Mouse (Mus musculus) CH12F3 (cell line): ENCODE results near the gene Myo5a.

Source experiments
- in situ Hi-C: fragments of 300-500 bp; cut with MboI; formaldehyde crosslinking; loops from 2 replicates; pipeline ENCODE4 v1.14.3; 2020; ENCODE audit warnings: low sequenced_read_pairs

Gene Myo5a

DNA sequence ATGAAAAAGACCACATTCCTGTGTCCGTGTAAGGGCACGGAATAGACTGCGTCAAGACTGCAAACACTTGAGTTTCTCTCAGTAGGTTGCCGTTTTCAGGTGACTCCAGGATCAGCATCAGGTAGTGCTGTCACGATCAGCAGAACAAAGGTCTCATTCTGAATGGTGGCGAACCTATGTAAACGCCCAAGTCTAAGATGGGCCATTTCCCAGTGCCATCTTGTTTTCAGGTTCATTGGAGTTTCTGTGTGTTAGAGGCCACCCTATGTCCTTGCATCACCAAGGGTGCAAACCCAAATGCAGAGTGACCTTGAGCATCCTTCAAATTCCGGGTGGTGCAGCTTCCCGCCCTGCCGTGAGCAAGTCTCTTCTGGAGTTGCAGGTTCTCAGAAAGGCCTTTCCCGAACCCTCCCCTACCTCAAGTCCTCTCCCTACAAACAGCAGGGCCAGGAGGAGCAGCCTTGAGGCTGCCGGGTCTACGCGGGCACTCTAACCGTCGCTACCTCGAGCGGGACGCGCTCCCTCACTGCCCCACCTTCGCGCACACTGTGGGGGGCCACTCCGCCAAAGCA is at the start of gene Myo5a:
TSS of gene Myo5a (plus strand) at position 559 of the 572 bp plus-strand sequence.
- in situ Hi-C loops: no loop called here

DNA sequence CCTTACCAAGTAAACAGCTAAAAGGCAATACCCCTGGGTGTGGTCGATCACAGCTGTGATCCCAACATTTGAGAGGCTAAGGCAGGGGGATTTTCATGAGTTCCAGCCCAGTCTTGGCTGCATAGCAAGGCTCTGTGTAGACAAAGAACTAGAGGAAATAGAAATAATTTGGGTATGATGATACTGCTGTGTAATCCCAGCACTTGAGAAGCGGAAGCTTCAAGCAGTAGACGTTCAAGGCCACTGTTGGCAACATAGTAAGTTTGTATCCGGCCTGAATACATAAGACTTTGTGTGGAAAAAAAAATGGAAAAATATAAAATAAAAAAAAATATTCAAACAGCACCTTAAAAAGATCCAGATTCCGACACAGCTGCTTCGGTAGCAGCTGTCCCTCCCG is 48.3 kb upstream of the Myo5a start:
- in situ Hi-C loops: loop anchor here (10.0 kb wide), 1 partner anchor 118 kb away; no protein-coding TSS in a partner anchor

DNA sequence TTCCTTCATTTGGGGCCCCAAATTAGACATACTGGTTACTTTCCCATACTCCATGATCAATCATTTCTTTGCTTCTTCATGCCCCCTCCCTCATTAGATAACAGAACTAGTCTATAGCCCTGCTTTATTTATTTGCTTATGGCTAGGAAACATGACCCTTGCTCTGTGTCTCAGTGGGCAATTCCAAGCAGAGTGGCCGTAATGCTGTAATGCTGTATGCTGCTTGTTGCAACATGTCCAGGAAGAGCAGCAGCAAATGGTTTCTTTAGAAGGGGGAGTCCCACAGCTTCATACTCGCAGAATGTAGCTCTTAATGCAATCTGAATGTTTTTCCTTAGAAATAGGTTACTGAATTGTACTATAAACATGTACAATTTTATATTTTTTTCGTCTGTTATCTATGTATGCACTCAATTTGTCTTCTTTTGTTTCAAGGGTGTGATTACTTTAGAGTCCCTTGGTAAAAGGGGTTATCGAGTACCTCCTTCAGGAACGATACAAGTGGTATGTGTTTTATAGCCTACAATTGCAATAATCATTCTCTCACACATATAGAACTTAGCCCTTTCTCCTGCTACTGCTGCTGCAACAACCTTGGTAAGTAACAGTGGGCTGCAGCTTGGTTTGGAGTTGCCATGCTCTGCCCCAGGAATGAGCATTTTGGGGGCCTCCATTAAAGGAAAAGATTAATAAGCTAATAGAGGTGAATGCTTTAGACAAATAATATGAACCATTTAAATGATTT is 47.5 kb upstream of the Myo5a start:
- in situ Hi-C loops: loop anchor here (10.0 kb wide), 1 partner anchor 119 kb away; no protein-coding TSS in a partner anchor

DNA sequence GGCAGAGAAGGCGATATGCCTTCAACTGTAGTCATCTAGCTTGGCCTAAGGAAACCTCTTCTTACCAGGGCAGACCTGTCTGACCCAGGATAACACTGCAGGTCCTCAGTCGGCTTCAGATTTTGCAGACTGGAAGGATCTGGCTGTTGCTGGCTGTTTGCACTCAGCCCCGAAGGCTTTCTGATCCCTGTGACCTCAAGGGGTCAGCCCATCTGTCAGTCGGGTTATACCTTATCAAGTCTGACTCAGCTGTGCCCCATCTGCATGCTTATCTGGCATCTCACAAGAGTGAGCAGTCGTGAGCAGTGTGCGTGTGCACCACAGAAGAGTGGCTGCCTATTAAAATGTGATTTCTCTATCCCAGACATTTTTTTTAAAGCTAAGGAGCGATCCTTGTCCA is 46.7 kb upstream of the Myo5a start:
- in situ Hi-C loops: loop anchor here (10.0 kb wide), 1 partner anchor 119 kb away; no protein-coding TSS in a partner anchor

DNA sequence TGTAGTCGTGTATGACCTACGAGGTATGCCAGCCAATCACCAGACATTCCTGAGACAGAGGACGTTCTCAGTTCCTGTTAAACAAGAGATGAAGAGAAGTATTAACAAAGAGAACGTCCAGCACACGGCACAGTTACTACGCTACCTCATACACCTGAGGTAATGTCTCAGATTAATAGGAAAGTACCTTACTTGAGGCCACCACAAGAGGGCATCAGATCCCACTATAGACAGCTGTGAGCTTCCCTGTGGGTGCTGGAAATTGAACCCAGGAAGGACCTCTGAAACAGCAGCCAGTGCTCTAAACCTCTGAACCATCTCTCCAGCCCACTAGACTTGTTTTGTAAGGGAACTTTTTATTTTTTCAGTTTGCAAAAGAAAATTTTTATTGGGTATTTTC is 45.1 kb upstream of the Myo5a start:
- in situ Hi-C loops: loop anchor here (10.0 to 25.0 kb wide), 2 partner anchors 121 to 412 kb away; partner anchors contain the start of gene Leo1

DNA sequence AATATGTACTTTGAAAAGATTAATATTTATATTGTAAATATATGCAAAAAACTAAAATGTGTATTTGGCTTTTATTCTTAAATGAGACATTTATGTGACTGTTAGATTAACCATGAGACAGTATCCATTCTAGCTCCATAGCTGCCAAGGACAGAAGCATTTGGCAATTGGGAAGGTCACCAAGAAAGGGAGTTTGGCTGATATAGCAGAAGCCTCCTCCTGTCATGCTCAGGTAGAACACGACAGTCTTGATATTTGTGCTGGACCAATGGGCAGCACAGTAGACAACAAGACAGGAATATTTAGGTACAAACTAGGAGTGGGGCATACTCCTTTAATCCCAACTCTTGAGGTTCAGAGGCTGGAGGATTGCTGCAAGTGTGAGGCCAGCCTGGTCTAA is 38.4 kb upstream of the Myo5a start:
- in situ Hi-C loops: loop anchor here (25.0 kb wide), 1 partner anchor 405 kb away; the partner anchor contains the start of gene Leo1

DNA sequence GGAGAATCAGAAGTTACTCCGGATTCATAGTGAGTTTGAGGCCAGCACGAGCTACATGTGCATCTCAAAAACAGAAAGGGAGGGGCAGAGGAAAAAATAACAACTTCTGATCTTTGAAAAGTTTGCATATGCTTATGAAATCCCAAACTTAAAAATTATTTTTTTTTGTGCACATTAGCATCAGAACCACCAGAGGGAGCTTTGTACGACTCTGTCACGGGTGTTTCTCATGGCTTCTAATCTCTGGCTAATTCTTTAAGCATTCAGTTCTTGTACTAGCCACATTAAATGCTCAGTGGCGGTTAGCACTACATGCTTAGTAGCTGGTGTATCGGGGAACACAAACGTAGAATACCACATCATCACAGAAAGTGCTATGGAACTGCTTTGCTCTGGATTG is 37.7 kb upstream of the Myo5a start:
- in situ Hi-C loops: loop anchor here (25.0 kb wide), 1 partner anchor 404 kb away; the partner anchor contains the start of gene Leo1

DNA sequence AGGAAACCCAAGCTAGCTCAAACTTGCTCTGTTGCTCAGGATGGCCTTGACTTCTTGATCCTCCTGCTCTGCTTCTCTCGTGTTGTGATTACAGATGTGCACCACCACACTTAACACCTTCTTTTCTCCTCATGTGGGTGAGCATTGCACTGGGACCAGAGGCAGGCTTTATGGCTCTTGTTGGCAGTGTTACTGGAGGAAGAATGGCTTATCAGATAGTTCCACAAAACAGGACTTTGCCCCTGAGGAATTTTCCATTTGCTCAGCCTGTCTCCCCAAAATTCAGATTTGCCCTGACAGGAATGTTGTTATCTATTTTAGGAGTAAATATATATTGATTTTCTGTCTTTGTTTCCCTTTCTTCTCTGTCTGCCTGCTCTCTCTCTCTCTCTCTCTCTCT is 36.1 kb upstream of the Myo5a start:
- in situ Hi-C loops: loop anchor here (25.0 kb wide), 1 partner anchor 403 kb away; the partner anchor contains the start of gene Leo1

DNA sequence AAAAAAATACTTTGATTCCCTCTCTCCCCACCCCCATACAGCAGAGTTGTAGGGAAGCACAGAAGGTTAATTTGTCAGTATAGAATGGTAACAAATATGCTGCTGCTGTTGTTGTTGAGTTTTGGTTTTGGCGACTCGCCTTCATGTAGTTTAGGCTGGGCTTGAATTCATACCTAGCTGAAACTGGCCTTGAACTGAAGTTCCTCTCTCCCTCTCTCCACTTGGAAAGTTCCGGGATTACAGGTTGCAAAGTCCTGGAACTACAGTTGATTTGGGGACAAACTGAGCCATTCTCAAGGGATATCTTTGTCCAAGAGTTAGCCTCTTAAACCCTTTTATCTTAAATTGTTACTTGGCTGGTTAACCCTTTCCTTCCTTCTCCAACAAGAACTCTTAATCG is 34.9 kb upstream of the Myo5a start:
- in situ Hi-C loops: loop anchor here (25.0 kb wide), 1 partner anchor 401 kb away; the partner anchor contains the start of gene Leo1

DNA sequence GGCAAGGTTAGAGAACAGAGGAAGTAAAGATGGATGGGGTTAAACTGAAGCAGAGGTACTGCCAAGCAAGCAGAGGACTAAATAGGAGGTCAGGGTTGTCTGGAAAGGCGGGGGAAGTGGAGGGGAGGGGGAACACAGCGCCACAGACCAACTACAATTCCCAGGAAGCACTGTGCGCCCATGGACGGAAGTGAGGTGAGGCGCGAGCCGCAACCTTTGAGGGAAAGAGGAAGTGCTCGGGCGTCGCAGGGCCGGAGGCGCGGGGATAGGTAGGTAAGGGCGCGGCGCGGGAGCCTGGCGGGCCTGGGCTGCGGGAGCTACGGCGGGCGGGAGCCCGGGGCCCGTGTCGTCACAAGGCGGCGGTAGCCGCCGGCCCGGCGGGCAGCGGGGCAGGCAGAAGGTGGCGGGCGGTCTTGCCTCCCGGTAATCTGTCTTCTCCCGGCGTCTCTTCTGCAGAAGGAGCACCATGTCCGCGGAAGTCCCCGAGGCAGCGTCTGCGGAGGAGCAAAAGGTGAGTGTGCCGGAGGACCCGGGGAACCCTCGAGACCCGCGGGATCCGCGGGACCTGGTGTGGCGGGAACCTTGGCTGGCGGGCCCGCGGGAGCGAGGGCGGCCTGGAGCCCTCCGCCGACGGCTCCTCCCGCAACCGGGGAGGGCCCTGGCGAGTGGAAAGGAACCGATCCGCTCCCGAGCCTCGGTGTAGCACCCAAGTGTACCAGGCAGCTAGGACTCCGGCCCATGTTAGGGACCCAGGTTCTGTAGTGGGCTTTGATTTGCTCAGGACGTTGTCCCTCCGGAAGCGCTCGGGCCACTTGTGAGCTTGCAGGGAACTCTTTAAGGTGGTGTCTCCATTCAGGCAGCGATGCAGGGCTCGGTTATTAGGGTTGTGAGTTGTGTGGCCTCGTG is 33.1 kb upstream of the Myo5a start, which contains the start of gene Arpp19:
TSS of gene Arpp19 (plus strand) at position 164 of the 906 bp plus-strand sequence.
- in situ Hi-C loops: loop anchor here (25.0 kb wide), 1 partner anchor 400 kb away; the partner anchor contains the start of gene Leo1

DNA sequence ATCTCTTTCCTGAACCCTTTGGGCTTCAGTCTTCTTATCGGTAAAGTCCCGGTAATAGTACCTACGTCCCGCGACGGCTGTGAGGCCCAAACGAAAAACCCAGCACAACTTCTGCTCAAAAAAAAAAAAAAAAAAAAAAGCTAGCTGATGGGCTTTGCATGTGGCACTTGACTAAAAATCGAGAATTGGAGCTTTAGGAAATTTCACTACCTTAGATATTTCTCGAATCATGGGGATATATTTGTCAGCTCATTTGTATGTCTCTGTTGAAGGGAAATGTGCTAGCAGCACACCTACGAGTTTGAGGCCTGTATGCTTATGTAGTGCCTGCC is 32.5 kb upstream of the Myo5a start:
- in situ Hi-C loops: loop anchor here (25.0 kb wide), 1 partner anchor 399 kb away; the partner anchor contains the start of gene Leo1

DNA sequence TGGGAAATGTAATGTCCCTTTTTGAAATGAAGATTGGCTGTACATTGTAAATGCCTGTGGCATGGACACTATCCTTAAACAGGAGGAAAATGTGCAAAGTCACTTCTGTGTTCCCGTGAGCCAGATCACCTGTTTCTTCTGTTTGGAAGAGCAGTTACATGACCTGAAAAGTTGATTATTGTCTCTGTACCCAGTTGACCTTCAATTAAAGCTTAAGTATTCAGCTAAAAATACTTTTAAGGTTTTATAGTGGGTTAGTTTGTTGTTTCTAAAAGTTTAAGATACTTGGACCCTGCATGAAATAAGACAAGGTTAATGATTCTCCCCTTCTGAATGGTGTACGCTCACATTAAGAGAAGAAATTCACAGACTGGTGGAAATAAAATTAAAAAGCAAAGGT is 30.2 kb upstream of the Myo5a start:
- in situ Hi-C loops: loop anchor here (10.0 to 25.0 kb wide), 2 partner anchors 234 to 397 kb away; partner anchors contain the start of gene Leo1

DNA sequence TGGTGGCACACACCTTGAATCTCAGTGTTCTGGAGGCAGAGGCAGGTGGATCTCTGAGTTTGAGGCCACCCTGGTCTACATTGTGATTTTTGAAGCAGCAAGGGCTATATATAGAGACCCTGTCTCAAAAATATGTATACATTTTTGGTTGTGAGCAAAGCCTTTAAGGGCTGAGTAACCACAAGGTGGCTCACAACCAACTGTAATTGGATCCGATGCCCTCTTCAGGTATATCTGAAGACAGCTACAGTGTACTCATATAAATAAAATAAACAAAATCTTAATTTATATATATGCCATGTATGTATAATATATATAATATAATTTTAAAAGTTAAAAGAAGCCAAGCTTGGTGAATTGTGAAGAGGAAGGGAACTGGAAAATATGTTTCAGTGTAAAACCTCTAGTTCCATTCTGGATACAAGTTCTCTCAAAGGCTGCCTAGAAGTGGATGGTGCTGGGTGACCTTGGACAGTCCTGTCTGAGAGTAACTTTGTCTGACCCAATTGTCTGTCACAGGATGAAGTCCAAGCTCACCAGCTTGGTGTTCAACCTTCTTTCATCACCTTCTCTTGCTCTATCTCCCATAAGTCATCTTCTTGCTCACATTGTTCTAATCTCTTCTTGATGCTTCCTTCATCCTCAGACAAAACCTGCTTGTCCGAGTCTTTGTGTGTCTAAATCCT is 28.8 kb upstream of the Myo5a start:
- in situ Hi-C loops: loop anchor here (10.0 to 25.0 kb wide), 2 partner anchors 233 to 395 kb away; partner anchors contain the start of gene Leo1

DNA sequence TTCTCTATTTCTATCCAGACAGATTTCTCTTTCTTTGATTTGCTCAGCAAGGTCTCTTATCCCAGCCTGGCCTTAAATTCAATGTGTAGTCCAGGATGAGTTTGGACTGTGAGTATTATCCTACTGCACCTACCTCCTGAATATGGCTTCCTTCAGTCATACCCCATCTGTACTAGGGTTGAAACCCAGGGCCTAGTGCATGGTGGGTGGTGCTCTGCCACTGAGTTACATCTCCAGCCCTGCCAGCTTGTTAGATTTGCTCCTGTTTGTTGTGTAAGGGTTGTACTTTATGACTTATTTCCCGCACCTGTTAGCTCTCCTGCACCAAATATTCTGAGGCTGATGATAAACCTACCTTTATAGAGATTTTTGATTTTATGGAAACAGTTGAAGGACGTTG is 27.6 kb upstream of the Myo5a start:
- in situ Hi-C loops: loop anchor here (10.0 to 25.0 kb wide), 2 partner anchors 232 to 394 kb away; partner anchors contain the start of gene Leo1

DNA sequence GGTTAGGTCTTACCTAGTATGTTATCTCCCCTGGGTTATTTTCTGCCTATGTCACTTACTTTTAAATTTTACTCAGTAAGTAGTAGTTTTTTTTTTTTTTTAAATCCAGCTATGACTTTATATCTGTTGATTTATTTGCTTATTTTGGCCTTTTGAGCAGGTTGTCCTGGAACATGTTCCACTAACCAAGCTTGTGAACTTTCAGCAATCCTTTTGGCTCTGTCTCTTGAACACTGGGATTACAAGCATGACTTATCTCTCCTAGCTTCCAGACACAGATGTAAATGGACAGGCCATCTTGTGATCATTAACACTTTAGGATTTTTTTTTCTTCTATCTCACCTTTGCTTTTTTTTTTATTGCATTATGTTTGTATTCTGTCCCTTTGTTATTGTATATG is 23.7 kb upstream of the Myo5a start:
- in situ Hi-C loops: loop anchor here (10.0 to 25.0 kb wide), 2 partner anchors 228 to 390 kb away; partner anchors contain the start of gene Leo1

DNA sequence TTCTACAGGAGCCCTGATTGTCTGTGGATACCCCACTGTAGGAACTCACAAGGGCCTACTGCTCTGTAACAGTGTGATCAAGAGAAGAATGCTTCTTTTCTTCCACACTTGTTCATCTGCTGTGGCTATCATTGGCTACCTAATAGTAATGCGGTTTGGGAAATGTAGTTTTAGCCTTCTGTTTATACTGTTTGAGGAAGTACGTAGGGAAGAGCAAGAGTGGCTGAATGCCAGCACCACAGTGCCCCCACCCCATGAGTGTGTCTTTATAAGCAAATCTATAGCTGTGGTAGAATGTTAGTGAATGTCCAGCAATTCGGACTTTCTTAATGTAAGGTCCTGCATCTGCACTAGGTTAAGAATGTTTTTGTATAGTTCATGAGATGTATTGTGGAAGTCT is 21.7 kb upstream of the Myo5a start:
- in situ Hi-C loops: loop anchor here (10.0 to 25.0 kb wide), 2 partner anchors 226 to 388 kb away; partner anchors contain the start of gene Leo1

DNA sequence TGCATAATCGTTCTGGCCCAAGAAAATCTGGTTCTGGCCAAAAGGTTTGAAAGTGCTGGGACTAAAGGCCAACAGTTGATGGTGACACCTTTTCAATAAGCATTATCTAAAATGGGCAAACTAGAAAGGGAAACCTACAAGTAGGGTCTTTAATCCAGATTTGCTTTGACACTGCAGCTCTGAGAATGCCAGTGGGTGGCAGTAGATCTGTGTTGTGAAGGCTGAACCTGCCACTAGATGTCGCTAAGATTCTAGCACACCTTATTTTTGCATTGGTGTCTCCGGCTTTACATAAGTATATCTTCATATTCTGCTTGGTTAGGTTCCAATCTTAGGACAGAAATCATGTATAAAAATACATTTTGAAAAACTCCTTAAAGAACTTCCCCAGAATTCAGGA is 20.8 kb upstream of the Myo5a start:
- in situ Hi-C loops: no loop called here

DNA sequence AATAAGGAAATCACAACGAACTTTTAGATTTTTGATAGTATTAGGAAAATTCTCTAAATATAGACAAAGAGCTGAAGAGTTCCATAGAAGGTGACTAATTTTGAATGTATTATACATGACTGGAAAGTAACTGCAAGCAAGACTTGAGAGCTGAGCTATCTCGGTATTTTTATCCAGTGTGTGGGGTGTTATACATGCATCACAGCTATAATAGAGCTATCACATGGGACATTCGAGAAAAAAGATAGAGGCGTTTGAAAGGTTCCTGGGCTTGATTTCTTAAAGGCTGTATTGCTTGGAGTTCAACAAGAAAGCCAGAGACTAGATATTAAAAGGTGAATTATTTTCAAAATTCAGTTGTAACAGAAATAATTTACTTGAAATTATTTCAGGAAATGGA is 19.0 kb upstream of the Myo5a start:
- in situ Hi-C loops: no loop called here

DNA sequence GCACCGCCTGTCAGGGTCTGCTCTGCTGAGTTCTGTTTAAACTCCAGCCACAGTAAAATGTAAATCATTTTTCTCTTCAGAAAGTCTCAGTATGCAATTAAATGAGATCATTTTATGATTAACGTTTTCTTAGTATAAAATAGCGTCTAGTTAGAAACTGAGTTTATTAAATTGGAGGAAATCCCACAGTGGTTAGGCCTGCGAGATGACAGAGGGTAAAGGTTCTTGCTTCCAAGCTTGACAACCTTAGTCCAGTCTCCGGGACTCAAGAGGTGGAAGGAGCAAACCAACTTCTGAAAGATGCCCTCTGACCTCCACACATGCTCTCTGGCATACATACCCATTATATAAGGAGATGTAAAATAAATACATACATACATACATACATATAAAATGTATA is 15.8 kb upstream of the Myo5a start:
- in situ Hi-C loops: no loop called here
